ENCODE assay signal across 8 mouse cellular contexts in the genomic region with DNA sequence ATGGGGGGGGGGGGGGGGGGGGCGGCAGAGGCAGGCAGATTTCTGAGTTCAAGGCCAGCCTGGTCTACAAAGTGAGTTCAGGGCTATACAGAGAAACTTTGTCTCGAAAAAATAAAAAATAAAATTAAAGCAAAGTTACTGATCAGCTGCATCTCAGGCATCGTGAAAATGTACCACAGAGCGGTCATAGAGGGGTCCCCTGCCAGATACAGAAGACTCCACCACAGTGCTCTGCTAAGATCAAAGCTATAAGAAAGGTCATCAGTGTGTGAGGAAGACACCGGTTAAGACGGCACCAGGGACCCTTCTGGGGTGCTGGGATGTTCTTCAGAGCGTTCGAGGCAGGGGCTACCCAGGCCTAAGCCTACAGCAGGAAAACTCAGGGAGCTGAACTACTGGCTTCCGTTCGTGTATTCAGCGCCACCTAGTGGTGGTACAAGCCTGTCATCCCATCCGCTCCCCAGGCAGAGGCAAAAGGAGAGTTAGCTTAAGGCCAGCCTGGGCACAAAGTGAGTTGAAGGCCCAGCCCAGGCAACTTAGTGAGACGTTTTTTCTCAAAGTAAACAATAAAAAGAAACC. TPM values are rescaled to one million over a fixed set of nuclear protein-coding genes. Genes with fewer than 3 reads are reported as not detected.
DNase-seq lines count a peak whose midpoint lies in the region; ATAC-seq and TF ChIP-seq lines count a peak whose summit lies in the region.

No protein-coding gene starts in this region.

- TF ChIP-seq POLR2A in cerebellum, adult 2 months (IDR thresholded peaks at IDR 0.05; ENCODE audit: borderline replicate concordance, insufficient read depth, low read length), result no peak

- WGBS in cerebellum, adult 2 months, result 23% methylated on average over 13 of the region's 13 CpGs
- 22% methylated on average over 12 of the region's 13 CpGs for WGBS in forebrain, postnatal 0 days
- 22% methylated on average over 13 of the region's 13 CpGs for WGBS in hindbrain, embryonic 11.5 days

- H3K4me1 ChIP-seq in cerebellum, adult 2 months (ENCODE audit: control insufficient read depth, insufficient read depth, low read length), result no peaks in the 10 kb centered on the region
- H3K4me1 ChIP-seq in forebrain, postnatal 0 days (ENCODE audit: insufficient read depth), result no peaks in the 10 kb centered on the region
- no peaks in the 10 kb centered on the region; the same call in 1 of the 2 replicates for H3K4me1 ChIP-seq in hindbrain, embryonic 11.5 days (replicated peaks; ENCODE audit: control insufficient read depth, insufficient read depth, low read length)

- H3K9me3 ChIP-seq in forebrain, postnatal 0 days (ENCODE audit: low read length), result no peaks in the 10 kb centered on the region
- no peaks in the 10 kb centered on the region for H3K9me3 ChIP-seq in hindbrain, embryonic 11.5 days (ENCODE audit: control insufficient read depth, low read length)

- DNase-seq in Muller cell, postnatal 12 days (ENCODE audit: inconsistent ontology term), result peak; percentile 60
- peak; percentile 56 to 63 for DNase-seq in cerebellum, adult 2 months
- peak; percentile 89 for DNase-seq in forebrain, postnatal 0 days
- peak; percentile 93 for DNase-seq in hindbrain, embryonic 11.5 days (ENCODE audit: low spot score)
- DNase-seq in layer of hippocampus, postnatal 10 days (ENCODE audit: low spot score in 2 of 2), result peak; percentile 76 to 80
- peak; percentile 84 for DNase-seq in lung, postnatal 14 days
- peak; percentile 75 for DNase-seq in right cerebral cortex, postnatal 14 days

- no peaks in the 10 kb centered on the region for H3K36me3 ChIP-seq in forebrain, postnatal 0 days (ENCODE audit: insufficient read depth)
- H3K36me3 ChIP-seq in hindbrain, embryonic 11.5 days (ENCODE audit: control insufficient read depth, insufficient read depth, low read length), result no peaks in the 10 kb centered on the region

- H3K4me2 ChIP-seq in forebrain, postnatal 0 days (ENCODE audit: low read depth), result no peak overlapping the region
- no peak overlapping the region for H3K4me2 ChIP-seq in hindbrain, embryonic 11.5 days (replicated peaks; ENCODE audit: low read depth, low read length)

- peak; percentile 94 for ATAC-seq in forebrain, postnatal 0 days
- peak; percentile 74 for ATAC-seq in hindbrain, embryonic 11.5 days (ENCODE audit: low FRiP score)
- ATAC-seq in activated CD4-positive, CD25-positive, alpha-beta regulatory T cell, adult 4 months, result no peak

- TF ChIP-seq CTCF in cerebellum, adult 2 months (IDR thresholded peaks at IDR 0.05; ENCODE audit: borderline replicate concordance, insufficient read depth, low read depth, low read length), result peak; percentile 92
- TF ChIP-seq CTCF in forebrain, postnatal 0 days (IDR thresholded peaks at IDR 0.05; ENCODE audit: low read depth), result peak; percentile 94

- H3K27ac ChIP-seq in cerebellum, adult 2 months (ENCODE audit: insufficient read depth, low read length), result no peak overlapping the region
- no peak overlapping the region for H3K27ac ChIP-seq in forebrain, postnatal 0 days (ENCODE audit: low read depth, low read length)
- H3K27ac ChIP-seq in hindbrain, embryonic 11.5 days (ENCODE audit: low read depth, low read length), result no peak overlapping the region

- no peaks in the 10 kb centered on the region; the same call in 1 of the 2 replicates for H3K27me3 ChIP-seq in cerebellum, adult 2 months (ENCODE audit: control insufficient read depth, insufficient read depth, low read length)
- no peaks in the 10 kb centered on the region for H3K27me3 ChIP-seq in forebrain, postnatal 0 days (ENCODE audit: insufficient read depth, low read length)
- H3K27me3 ChIP-seq in hindbrain, embryonic 11.5 days (ENCODE audit: control insufficient read depth, insufficient read depth, low read length), result no peaks in the 10 kb centered on the region

- H3K4me3 ChIP-seq in cerebellum, adult 2 months (replicated peaks; ENCODE audit: insufficient read depth, low read depth, low read length), result no peak overlapping the region
- no peak overlapping the region for H3K4me3 ChIP-seq in forebrain, postnatal 0 days (ENCODE audit: low read depth, low read length)
- H3K4me3 ChIP-seq in hindbrain, embryonic 11.5 days (ENCODE audit: low read depth, low read length), result no peak overlapping the region

- no peak overlapping the region for H3K9ac ChIP-seq in forebrain, postnatal 0 days
- H3K9ac ChIP-seq in hindbrain, embryonic 11.5 days (ENCODE audit: low read depth, low read length), result no peak overlapping the region

RNA-seq across cellular contexts. Expression of gene Pald1, which starts 15.9 kb away (rescaled TPM):
- 15.5 and 15.6 TPM in 2 replicates for polyA plus RNA-seq in cerebellum, adult 2 months (2012; rRNA removed)
- total RNA-seq in forebrain, postnatal 0 days (2014; rRNA removed), result 20.2 and 23.7 TPM in 2 replicates
- polyA plus RNA-seq in forebrain, postnatal 0 days (2015; fragmentation: Nextera tagmentation; extraction: Ambion mirVana), result 12.4 and 14.4 TPM in 2 replicates
- 13.6 and 15.9 TPM in 2 replicates for polyA plus RNA-seq in hindbrain, embryonic 11.5 days (2014; fragmentation: Nextera tagmentation; extraction: Ambion mirVana)
- total RNA-seq in layer of hippocampus, postnatal 10 days (2021), result 10 to 100 TPM; 20.3 to 20.6 TPM
- polyA plus RNA-seq in activated CD4-positive, CD25-positive, alpha-beta regulatory T cell, adult 4 months (2017; shearing (Covaris generic)), result not detected

RNA-seq across cellular contexts. Expression of gene Nodal, which starts 18.5 kb away (rescaled TPM):
- polyA plus RNA-seq in cerebellum, adult 2 months (2012; rRNA removed), result 0.68 and 0.97 TPM in 2 replicates
- total RNA-seq in forebrain, postnatal 0 days (2014; rRNA removed), result 0.54 TPM in 1 of 2 replicates, not detected in the other
- 0.13 and 0.16 TPM in 2 replicates for polyA plus RNA-seq in forebrain, postnatal 0 days (2015; fragmentation: Nextera tagmentation; extraction: Ambion mirVana)
- 0.12 TPM in 1 of 2 replicates, not detected in the other for polyA plus RNA-seq in hindbrain, embryonic 11.5 days (2014; fragmentation: Nextera tagmentation; extraction: Ambion mirVana)
- total RNA-seq in layer of hippocampus, postnatal 10 days (2021), result not detected
- polyA plus RNA-seq in activated CD4-positive, CD25-positive, alpha-beta regulatory T cell, adult 4 months (2017; shearing (Covaris generic)), result not detected

RNA-seq across cellular contexts. Expression of gene Eif4ebp2, which starts 53.2 kb away (rescaled TPM):
- 30.4 and 32.0 TPM in 2 replicates for polyA plus RNA-seq in cerebellum, adult 2 months (2012; rRNA removed)
- total RNA-seq in forebrain, postnatal 0 days (2014; rRNA removed), result 14.6 and 18.6 TPM in 2 replicates
- 42.3 and 49.1 TPM in 2 replicates for polyA plus RNA-seq in forebrain, postnatal 0 days (2015; fragmentation: Nextera tagmentation; extraction: Ambion mirVana)
- polyA plus RNA-seq in hindbrain, embryonic 11.5 days (2014; fragmentation: Nextera tagmentation; extraction: Ambion mirVana), result 36.1 and 51.4 TPM in 2 replicates
- total RNA-seq in layer of hippocampus, postnatal 10 days (2021), result 10 to 100 TPM; 46.3 to 49.2 TPM
- polyA plus RNA-seq in activated CD4-positive, CD25-positive, alpha-beta regulatory T cell, adult 4 months (2017; shearing (Covaris generic)), result 10 to 100 TPM; 21.7 to 34.5 TPM

Comparison
In these comparisons a context has a peak if more than half of its experiments do, and no peak if none do; other contexts are left out.
1. RNA of gene Pald1, which starts 15.9 kb away (polyA plus RNA-seq): 15.5 to 15.6 TPM in cerebellum, adult 2 months, 12.4 to 14.4 TPM in forebrain, postnatal 0 days and 13.6 to 15.9 TPM in hindbrain, embryonic 11.5 days; not detected in activated CD4-positive, CD25-positive, alpha-beta regulatory T cell, adult 4 months; every median in the first group is over 10 times any median in the second.
2. Peak in every context shown above with its lines, with median percentiles within 50 percentile points of each other: DNase-seq.